Mouse (Mus musculus): ENCODE measurements around the gene Cmtm6.
"Not testable (repeated sequence)": the region's sequence is repeated elsewhere in the genome, so short reads cannot be mapped to it uniquely, and the experiment has no call there.

Gene Cmtm6

GRCm38 (mm10) chr9:114731011-114731755, at the start of gene Cmtm6:
Gene Cmtm6 (plus strand): TSS chr9:114731116.
- in situ Hi-C loops (cut with MboI, MseI), result no loop called here

- in situ Hi-C loops (cut with MboI, MseI), result no loop called here
Measured at GRCm38 (mm10) chr9:114682193-114682592, 48.7 kb upstream of the Cmtm6 start.

GRCm38 (mm10) chr9:114686245-114686644, 44.7 kb upstream of the Cmtm6 start:
- in situ Hi-C loops (cut with MboI, MseI), result loop anchor here (5.0 kb wide), 1 partner anchor 34 kb away; no protein-coding TSS in a partner anchor

GRCm38 (mm10) chr9:114687639-114688038, 43.3 kb upstream of the Cmtm6 start:
- in situ Hi-C loops (cut with MboI, MseI), result loop anchor here (5.0 kb wide), 1 partner anchor 35 kb away; no protein-coding TSS in a partner anchor

- in situ Hi-C loops (cut with MboI, MseI), result loop anchor here (5.0 kb wide), 1 partner anchor 36 kb away; no protein-coding TSS in a partner anchor
Measured at GRCm38 (mm10) chr9:114688252-114688952, 42.5 kb upstream of the Cmtm6 start, which contains the start of gene Dync1li1. Gene Dync1li1 (plus strand): TSS chr9:114688790.

GRCm38 (mm10) chr9:114688953-114689407, 41.9 kb upstream of the Cmtm6 start:
- in situ Hi-C loops (cut with MboI, MseI), result loop anchor here (5.0 kb wide), 1 partner anchor 37 kb away; no protein-coding TSS in a partner anchor

GRCm38 (mm10) chr9:114690119-114690601, 40.8 kb upstream of the Cmtm6 start:
- in situ Hi-C loops (cut with MboI, MseI), result no loop called here

- in situ Hi-C loops (cut with MboI, MseI), result no loop called here
Measured at GRCm38 (mm10) chr9:114691112-114691511, 39.8 kb upstream of the Cmtm6 start.

GRCm38 (mm10) chr9:114695662-114696061, 35.3 kb upstream of the Cmtm6 start:
- in situ Hi-C loops (cut with MboI, MseI), result not testable (repeated sequence)

GRCm38 (mm10) chr9:114697072-114697471, 33.8 kb upstream of the Cmtm6 start:
- in situ Hi-C loops (cut with MboI, MseI), result no loop called here

- in situ Hi-C loops (cut with MboI, MseI), result no loop called here
Measured at GRCm38 (mm10) chr9:114697926-114698325, 33.0 kb upstream of the Cmtm6 start.

- in situ Hi-C loops (cut with MboI, MseI), result no loop called here
Measured at GRCm38 (mm10) chr9:114699262-114699661, 31.7 kb upstream of the Cmtm6 start.

- in situ Hi-C loops (cut with MboI, MseI), result no loop called here
Measured at GRCm38 (mm10) chr9:114699882-114700665, 30.8 kb upstream of the Cmtm6 start.

- in situ Hi-C loops (cut with MboI, MseI), result no loop called here
Measured at GRCm38 (mm10) chr9:114701031-114701430, 29.9 kb upstream of the Cmtm6 start.

GRCm38 (mm10) chr9:114701921-114702320, 29.0 kb upstream of the Cmtm6 start:
- in situ Hi-C loops (cut with MboI, MseI), result no loop called here

- in situ Hi-C loops (cut with MboI, MseI), result no loop called here
Measured at GRCm38 (mm10) chr9:114707805-114708204, 23.1 kb upstream of the Cmtm6 start.

GRCm38 (mm10) chr9:114710345-114710744, 20.6 kb upstream of the Cmtm6 start:
- in situ Hi-C loops (cut with MboI, MseI), result no loop called here

- in situ Hi-C loops (cut with MboI, MseI), result no loop called here
Measured at GRCm38 (mm10) chr9:114713481-114713880, 17.4 kb upstream of the Cmtm6 start.

- in situ Hi-C loops (cut with MboI, MseI), result no loop called here
Measured at GRCm38 (mm10) chr9:114716677-114717331, 14.1 kb upstream of the Cmtm6 start.

GRCm38 (mm10) chr9:114727315-114727714, 3.6 kb upstream of the Cmtm6 start:
- in situ Hi-C loops (cut with MboI, MseI), result loop anchor here (5.0 kb wide), 1 partner anchor 80 kb away; no protein-coding TSS in a partner anchor

GRCm38 (mm10) chr9:114728432-114728831, 2.5 kb upstream of the Cmtm6 start:
- in situ Hi-C loops (cut with MboI, MseI), result loop anchor here (5.0 kb wide), 1 partner anchor 81 kb away; no protein-coding TSS in a partner anchor

All from T-helper 1 cell (primary cell).